Mouse (Mus musculus) midbrain, embryonic 10.5 days (tissue): Measurements from ENCODE around the gene Tubgcp4. TPM values are rescaled to one million over a fixed set of nuclear protein-coding genes. Genes with fewer than 3 reads are reported as not detected.
"Not testable (repeated sequence)": the region's sequence is repeated elsewhere in the genome, so short reads cannot be mapped to it uniquely, and the experiment has no call there.

Experiments
- DNase-seq: peaks from one replicate; pipeline ENCODE4 v3.0.0-alpha.2; 2017; ENCODE audit warnings: low spot score
- H3K27ac ChIP-seq: fragments of 300-500 bp; sonication (generic); replicated peaks from 2 replicates; pipeline ENCODE4 v1.5.1; 2016; ENCODE audit warnings: mild to moderate bottlenecking
- H3K27me3 ChIP-seq: fragments of 300-500 bp; sonication (generic); 2 replicates; pipeline ENCODE4 v1.6.1; 2016; ENCODE audit warnings: low read depth, mild to moderate bottlenecking; ENCODE audit not compliant: poor library complexity, severe bottlenecking
- H3K36me3 ChIP-seq: fragments of 300-500 bp; sonication (generic); 2 replicates; pipeline ENCODE4 v1.6.1; 2016; ENCODE audit warnings: mild to moderate bottlenecking, moderate library complexity
- H3K4me1 ChIP-seq: fragments of 300-500 bp; sonication (generic); 2 replicates; pipeline ENCODE4 v1.6.1; 2016
- H3K4me3 ChIP-seq: fragments of 300-500 bp; sonication (generic); 2 replicates; pipeline ENCODE4 v1.5.1; 2016; ENCODE audit warnings: mild to moderate bottlenecking, moderate library complexity
- H3K9me3 ChIP-seq: fragments of 300-500 bp; sonication (generic); replicated peaks from 2 replicates; pipeline ENCODE4 v1.6.1; 2016; ENCODE audit warnings: mild to moderate bottlenecking
- whole genome bisulfite sequencing: fragments of 180-500 bp; shearing (Covaris S2); methylation state at CpG from one replicate; pipeline ENCODE4 v1.1.7; 2016; 5-methylcytosine and 5-hydroxymethylcytosine counted together
- polyA plus RNA-seq: library from polyadenylated mRNA; unstranded; fragments of >200 nt; fragmentation: Nextera tagmentation; extraction: Ambion mirVana; gene quantifications from 2 replicates; pipeline ENCODE4 v1.2.1, GENCODE M21; 2016

Tubgcp4 gene
- polyA plus RNA-seq, result 81.2 and 84.2 TPM in 2 replicates

GRCm38 (mm10) chr2:121170481-121170971 lies at the start of gene Tubgcp4:
TSS of gene Tubgcp4 (plus strand) at chr2:121170654.
- Histone ChIP-seq H3K4me3 (peak within 1 kb of the TSS; percentile 93), H3K36me3 (peaks cover 50% of the 10 kb centered on the region), H3K27ac (peak within 1 kb of the TSS; percentile 93), H3K9me3 (no peaks in the 10 kb centered on the region), H3K27me3 (no peaks in the 10 kb centered on the region), H3K4me1 (peaks cover 32% of the 10 kb centered on the region)
- no peak for DNase-seq
- WGBS, result under 1% methylated on average over 38 of the region's 38 CpGs

DNA sequence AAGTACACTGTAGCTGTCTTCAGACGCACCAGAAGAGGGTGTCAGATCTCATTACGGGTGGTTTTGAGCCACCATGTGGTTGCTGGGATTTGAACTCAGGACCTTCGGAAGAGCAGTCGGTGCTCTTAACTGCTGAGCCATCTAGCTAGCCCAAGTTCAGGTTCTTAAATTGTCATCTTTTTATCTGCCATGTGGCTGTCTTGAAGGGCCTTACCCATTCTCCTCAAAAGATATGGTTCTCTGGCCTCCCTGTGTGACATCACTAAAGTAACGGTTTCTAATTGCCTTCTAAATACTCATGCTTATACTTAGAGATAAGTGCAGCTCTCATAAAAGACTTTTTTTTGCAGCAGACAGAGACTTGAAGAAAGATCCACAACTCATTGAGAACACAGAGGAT lies 44.2 kb upstream of the Tubgcp4 start:
- 94% methylated on average over 5 of the region's 5 CpGs for WGBS
- H3K27ac ChIP-seq, H3K27me3 ChIP-seq, H3K4me1 ChIP-seq, H3K4me3 ChIP-seq, H3K36me3 ChIP-seq, H3K9me3 ChIP-seq, DNase-seq: not testable (repeated sequence)

- 89% methylated on average over 1 of the region's 1 CpGs for WGBS
- no peak overlapping the region for H3K27ac ChIP-seq
- no peak for DNase-seq
These were observed 42.9 kb upstream of the Tubgcp4 start for GRCm38 (mm10) chr2:121127536-121127935.

DNA sequence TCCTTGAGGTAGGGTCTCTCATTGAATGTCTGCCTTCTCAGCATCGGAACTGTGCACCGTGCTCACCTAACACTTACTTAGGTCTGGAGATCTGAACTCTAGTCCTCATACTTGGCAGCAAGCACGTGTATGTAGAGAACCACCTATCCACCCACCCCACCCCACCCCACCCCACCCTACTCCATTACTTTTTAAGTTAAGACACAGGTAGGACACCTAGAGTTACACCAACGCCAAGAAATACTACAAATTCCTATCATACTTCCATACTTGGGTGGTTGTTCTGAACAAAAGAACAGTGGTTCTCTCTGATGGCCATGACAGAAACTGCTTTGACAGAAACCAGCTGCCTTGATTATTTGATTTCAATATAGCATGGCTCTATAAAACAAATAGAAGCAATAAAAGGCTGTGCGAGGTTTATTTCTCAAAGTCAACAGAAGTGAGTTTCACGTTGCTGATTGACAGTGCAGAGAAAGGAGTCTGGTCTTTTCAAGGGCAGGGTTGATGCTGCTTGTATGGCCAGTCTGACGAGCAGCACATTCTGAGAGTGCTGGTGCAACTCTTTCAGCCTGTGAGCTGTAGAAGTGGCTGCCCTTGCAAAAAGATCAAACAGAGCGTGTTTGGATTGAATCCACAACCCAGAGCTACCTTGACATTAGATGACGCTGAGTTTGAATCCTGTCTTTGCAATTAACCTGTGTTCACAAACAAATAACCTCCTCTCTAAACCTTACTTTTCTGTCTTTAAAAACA lies 41.4 kb upstream of the Tubgcp4 start:
- Histone ChIP-seq H3K27me3 (no peaks in the 10 kb centered on the region), H3K4me3 (no peak overlapping the region), H3K4me1 (no peaks in the 10 kb centered on the region), H3K9me3 (no peaks in the 10 kb centered on the region), H3K36me3 (no peaks in the 10 kb centered on the region), H3K27ac (no peak overlapping the region)
- no peak for DNase-seq
- 82% methylated on average over 9 of the region's 9 CpGs for WGBS

More at GRCm38 (mm10) chr2:121127536-121127935, 42.9 kb upstream of the Tubgcp4 start:
- Histone ChIP-seq H3K27me3 (no peaks in the 10 kb centered on the region), H3K36me3 (no peaks in the 10 kb centered on the region), H3K4me3 (no peak overlapping the region), H3K4me1 (no peaks in the 10 kb centered on the region), H3K9me3 (no peaks in the 10 kb centered on the region)

- H3K36me3 ChIP-seq, result peaks cover 10% of the 10 kb centered on the region
- no peaks in the 10 kb centered on the region for H3K27me3 ChIP-seq
- 78% methylated on average over 1 of the region's 1 CpGs for WGBS
- no peaks in the 10 kb centered on the region for H3K4me1 ChIP-seq
- 0 out of 2 replicates have a peak, but pooled peaks cover 3% of the 10 kb centered on the region for H3K9me3 ChIP-seq
- no peak for DNase-seq
- no peak overlapping the region for H3K4me3 ChIP-seq
- H3K27ac ChIP-seq, result no peak overlapping the region
These were observed 37.6 kb upstream of the Tubgcp4 start for GRCm38 (mm10) chr2:121132822-121133221.

DNA sequence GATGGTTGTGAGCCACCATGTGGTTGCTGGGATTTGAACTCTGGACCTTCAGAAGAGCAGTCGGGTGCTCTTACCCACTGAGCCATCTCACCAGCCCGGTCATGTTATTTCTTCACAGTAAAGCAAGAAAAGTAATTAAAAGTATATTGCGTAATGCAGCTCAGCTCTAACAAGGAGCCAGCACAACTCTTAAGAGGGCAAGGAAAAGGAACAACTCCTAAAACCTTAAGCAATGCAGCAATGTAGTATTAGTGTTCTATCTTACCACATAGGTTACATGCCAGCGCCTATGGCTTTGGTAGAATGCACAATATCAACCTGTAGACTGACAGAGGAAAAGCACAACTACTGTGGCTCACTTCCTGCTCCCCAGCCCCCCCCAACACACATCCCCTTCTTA lies 33.1 kb upstream of the Tubgcp4 start:
- no peak for DNase-seq
- Histone ChIP-seq H3K4me3 (no peak overlapping the region; the same call in 1 of the 2 replicates), H3K4me1 (peaks cover 32% of the 10 kb centered on the region), H3K27me3 (no peaks in the 10 kb centered on the region), H3K36me3 (peaks cover 29% of the 10 kb centered on the region), H3K9me3 (peaks cover 18% of the 10 kb centered on the region), H3K27ac (no peak overlapping the region)
- WGBS, result 94% methylated on average over 4 of the region's 4 CpGs

DNA sequence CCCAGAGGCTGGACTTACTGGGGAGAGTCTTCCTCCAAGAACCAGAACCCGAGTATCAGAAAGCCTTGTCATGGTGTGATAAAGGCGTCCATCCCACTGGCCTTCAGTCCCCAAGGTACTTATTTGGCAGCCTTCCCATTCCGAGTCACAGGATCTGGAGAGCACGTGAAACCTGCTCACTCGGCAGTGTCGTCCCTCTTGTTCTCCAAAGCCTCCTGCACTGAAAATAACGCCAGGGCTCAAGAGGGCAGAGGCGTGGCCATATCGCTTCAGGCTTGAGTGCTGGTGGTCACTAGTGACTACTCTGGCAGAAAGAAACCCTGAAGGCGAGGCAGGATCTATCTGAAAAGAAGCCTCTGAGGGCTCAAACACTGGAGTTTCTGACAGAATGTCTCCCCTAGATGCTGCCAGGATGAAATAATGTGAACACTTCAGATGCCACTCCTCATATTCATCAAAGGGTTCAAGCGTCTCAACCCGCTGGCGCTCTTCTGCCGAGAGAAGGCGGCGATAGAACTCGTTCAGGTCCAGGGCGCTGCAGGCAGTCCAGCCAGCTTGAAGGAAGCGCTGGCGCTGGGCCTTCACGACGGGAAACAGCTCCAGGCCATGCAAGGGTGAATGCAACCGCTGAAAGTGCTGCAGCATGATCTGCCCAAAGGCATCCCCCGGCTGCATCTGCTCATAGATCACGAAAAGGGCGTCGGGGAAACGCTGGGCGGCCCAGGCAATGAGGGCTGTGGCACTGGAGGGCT lies 31.0 kb upstream of the Tubgcp4 start:
- no peak for DNase-seq
- 61% methylated on average over 29 of the region's 29 CpGs for WGBS

GRCm38 (mm10) chr2:121140018-121140882 lies 30.2 kb upstream of the Tubgcp4 start, which contains the start of the genes Adal and Lcmt2:
TSS of gene Adal (plus strand) at chr2:121140428.
TSS of gene Lcmt2 (minus strand) at chr2:121140653.
- Histone ChIP-seq H3K36me3 (peaks cover 48% of the 10 kb centered on the region), H3K27ac (peak within 1 kb of the TSS; percentile 96), H3K4me3 (peak within 1 kb of the TSS; percentile 71), H3K9me3 (peaks cover 16% of the 10 kb centered on the region), H3K27me3 (no peaks in the 10 kb centered on the region), H3K4me1 (peaks cover 33% of the 10 kb centered on the region)
- DNase-seq, result peak; percentile 92
- WGBS, result under 1% methylated on average over 87 of the region's 87 CpGs

More for the DNA sequence above, 31.0 kb upstream of the Tubgcp4 start:
- peak overlapping the region; percentile 96 for H3K27ac ChIP-seq
- H3K4me1 ChIP-seq, result peaks cover 33% of the 10 kb centered on the region
- peak overlapping the region; percentile 71 for H3K4me3 ChIP-seq
- no peaks in the 10 kb centered on the region for H3K27me3 ChIP-seq
- H3K36me3 ChIP-seq, result peaks cover 43% of the 10 kb centered on the region
- peaks cover 18% of the 10 kb centered on the region for H3K9me3 ChIP-seq

DNA sequence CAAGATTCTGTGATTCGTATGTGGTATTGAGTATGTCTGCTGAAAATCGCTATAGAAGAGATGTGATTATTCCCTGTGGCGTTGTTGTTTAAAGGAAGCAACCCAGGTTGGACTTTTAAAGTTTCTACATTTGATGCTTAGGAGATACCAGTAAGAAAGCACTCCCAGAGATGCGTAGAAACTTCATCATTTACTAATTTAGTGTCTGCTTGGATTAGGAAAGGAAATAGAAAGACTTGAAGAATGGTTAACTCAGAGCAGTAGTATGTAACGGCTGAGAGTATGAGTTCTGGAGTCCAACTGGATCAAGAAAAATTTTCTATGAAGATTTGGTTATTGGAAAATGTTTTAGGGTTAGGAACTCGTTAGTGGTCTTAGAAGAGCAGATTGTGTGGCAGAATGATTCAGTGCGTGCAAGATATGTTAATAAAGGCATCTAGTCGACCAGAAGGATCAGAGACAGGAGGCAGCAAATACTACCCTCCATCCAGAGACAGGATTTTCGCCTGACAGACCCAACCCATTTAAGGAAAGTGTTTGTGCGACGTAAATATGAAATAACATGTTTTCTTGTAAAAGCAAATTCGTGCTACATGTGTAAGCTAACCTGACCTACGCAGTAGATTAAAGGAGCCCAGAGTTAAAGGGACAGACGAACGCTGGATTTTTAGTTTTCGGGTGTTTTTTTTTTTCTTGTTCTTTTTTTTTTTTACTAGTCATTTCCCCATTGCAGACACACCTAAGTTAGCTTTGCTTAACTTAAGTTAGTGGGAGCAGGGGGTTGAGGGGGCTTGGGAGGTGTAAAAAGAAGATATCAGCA lies 29.0 kb upstream of the Tubgcp4 start:
- no peaks in the 10 kb centered on the region for H3K27me3 ChIP-seq
- peaks cover 56% of the 10 kb centered on the region for H3K36me3 ChIP-seq
- H3K9me3 ChIP-seq, result peaks cover 15% of the 10 kb centered on the region
- peaks cover 33% of the 10 kb centered on the region for H3K4me1 ChIP-seq
- 84% methylated on average over 16 of the region's 16 CpGs for WGBS
- peak overlapping the region; percentile 96 for H3K27ac ChIP-seq
- H3K4me3 ChIP-seq, result peak overlapping the region; percentile 71
- no peak for DNase-seq

- H3K27ac ChIP-seq, result no peak overlapping the region
- no peaks in the 10 kb centered on the region for H3K27me3 ChIP-seq
- no peak overlapping the region for H3K4me3 ChIP-seq
- WGBS, result 68% methylated on average over 2 of the region's 2 CpGs
- H3K9me3 ChIP-seq, result peaks cover 15% of the 10 kb centered on the region
- DNase-seq, result no peak
- H3K36me3 ChIP-seq, result peaks cover 56% of the 10 kb centered on the region
- H3K4me1 ChIP-seq, result peaks cover 33% of the 10 kb centered on the region
These were observed 28.0 kb upstream of the Tubgcp4 start for GRCm38 (mm10) chr2:121142415-121142814.

- Histone ChIP-seq H3K27ac (no peak overlapping the region), H3K36me3 (peaks cover 64% of the 10 kb centered on the region), H3K9me3 (no peaks in the 10 kb centered on the region), H3K4me1 (no peaks in the 10 kb centered on the region), H3K27me3 (no peaks in the 10 kb centered on the region), H3K4me3 (no peak overlapping the region)
- 86% methylated on average over 5 of the region's 5 CpGs for WGBS
- no peak for DNase-seq
These were observed 20.8 kb upstream of the Tubgcp4 start for GRCm38 (mm10) chr2:121149679-121150078.
